Mouse (Mus musculus) liver, embryonic 16.5 days (tissue): ENCODE data around the gene Tmprss12. TPM values are rescaled to one million over a fixed set of nuclear protein-coding genes. Genes with fewer than 3 reads are reported as not detected.
"Not testable (repeated sequence)": the region's sequence is repeated elsewhere in the genome, so short reads cannot be mapped to it uniquely, and the experiment has no call there.

Source experiments
- ATAC-seq: fragments of 200-750 bp; cut with Nextera tagmentation; 2 replicates; pipeline ENCODE4 v1.8.0; 2017; ENCODE audit warnings: low read depth, mild to moderate bottlenecking, moderate number of reproducible peaks, moderate library complexity
- H3K27ac ChIP-seq: fragments of 300-500 bp; sonication (generic); 2 replicates; pipeline ENCODE4 v1.5.1; 2014; ENCODE audit warnings: mild to moderate bottlenecking, low read length
- H3K27me3 ChIP-seq: fragments of 300-500 bp; sonication (generic); 2 replicates; pipeline ENCODE4 v1.6.1; 2014; ENCODE audit warnings: low read depth, low read length, mixed read lengths; ENCODE audit not compliant: control insufficient read depth, insufficient read depth
- H3K36me3 ChIP-seq: fragments of 300-500 bp; sonication (generic); 2 replicates; pipeline ENCODE4 v1.6.1; 2014; ENCODE audit warnings: mild to moderate bottlenecking; ENCODE audit not compliant: control insufficient read depth, insufficient read depth
- H3K4me1 ChIP-seq: fragments of 300-500 bp; sonication (generic); 2 replicates; pipeline ENCODE4 v1.6.1; 2014; ENCODE audit warnings: low read depth, low read length, mixed read lengths; ENCODE audit not compliant: control insufficient read depth
- H3K4me2 ChIP-seq: fragments of 300-500 bp; sonication (generic); 2 replicates; pipeline ENCODE4 v1.6.1; 2014; ENCODE audit warnings: low read depth, low read length, mixed read lengths
- H3K4me3 ChIP-seq: fragments of 300-500 bp; sonication (generic); 2 replicates; pipeline ENCODE4 v1.5.1; 2014; ENCODE audit warnings: low read depth, mild to moderate bottlenecking, low read length
- H3K9ac ChIP-seq: fragments of 300-500 bp; sonication (generic); 2 replicates; pipeline ENCODE4 v1.6.1; 2014; ENCODE audit warnings: low read depth, low read length
- H3K9me3 ChIP-seq: fragments of 300-500 bp; sonication (generic); replicated peaks from 2 replicates; pipeline ENCODE4 v1.6.1; 2016; ENCODE audit warnings: low read length; ENCODE audit not compliant: control insufficient read depth
- WGBS: fragments of 180-500 bp; shearing (Covaris S2); extraction: QIAGEN DNeasy Blood & Tissue Kit; methylation state at CpG from one replicate; pipeline ENCODE4 v1.1.7; 2014; ENCODE audit not compliant: insufficient replicate concordance; 5-methylcytosine and 5-hydroxymethylcytosine counted together
- polyA plus RNA-seq: library from polyadenylated mRNA; unstranded; fragments of >200 nt; fragmentation: Nextera tagmentation; extraction: Ambion mirVana; gene quantifications from 2 replicates; pipeline ENCODE4 v1.2.1, GENCODE M21; 2015

Gene Tmprss12
- polyA plus RNA-seq, 1 experiment from 2014 or later = not detected

GRCm38 (mm10) chr15:100292326-100292725 is 11.7 kb downstream of the Tmprss12 start:
- no peak overlapping the region for H3K4me2 ChIP-seq
- no peaks in the 10 kb centered on the region for H3K36me3 ChIP-seq
- ATAC-seq = no peak
- no peaks in the 10 kb centered on the region for H3K27me3 ChIP-seq
- H3K9me3 ChIP-seq = no peaks in the 10 kb centered on the region
- H3K9ac ChIP-seq = no peak overlapping the region
- no peak overlapping the region for H3K27ac ChIP-seq
- no peaks in the 10 kb centered on the region for H3K4me1 ChIP-seq
- no peak overlapping the region for H3K4me3 ChIP-seq
- 66% methylated on average over 7 of the region's 7 CpGs for WGBS

- Histone ChIP-seq H3K36me3 (no peaks in the 10 kb centered on the region), H3K4me3 (no peak overlapping the region), H3K27me3 (no peaks in the 10 kb centered on the region), H3K4me2 (no peak overlapping the region), H3K9ac (no peak overlapping the region), H3K4me1 (peaks cover 9% of the 10 kb centered on the region), H3K27ac (no peak overlapping the region), H3K9me3 (no peaks in the 10 kb centered on the region)
- ATAC-seq = no peak
- WGBS = 50% methylated on average over 5 of the region's 5 CpGs
Measured at GRCm38 (mm10) chr15:100297856-100298255, 17.2 kb downstream of the Tmprss12 start.

- no peak overlapping the region for H3K27ac ChIP-seq
- WGBS = 57% methylated on average over 6 of the region's 6 CpGs
Measured at GRCm38 (mm10) chr15:100300499-100300898, 19.9 kb downstream of the Tmprss12 start.

GRCm38 (mm10) chr15:100301556-100301955 is 20.9 kb downstream of the Tmprss12 start:
- Histone ChIP-seq H3K4me3 (no peak overlapping the region), H3K27ac (no peak overlapping the region), H3K27me3 (no peaks in the 10 kb centered on the region), H3K4me1 (peaks cover 30% of the 10 kb centered on the region), H3K4me2 (no peak overlapping the region), H3K36me3 (no peaks in the 10 kb centered on the region), H3K9ac (no peak overlapping the region), H3K9me3 (no peaks in the 10 kb centered on the region)
- 82% methylated on average over 15 of the region's 15 CpGs for WGBS
- ATAC-seq = no peak

More at GRCm38 (mm10) chr15:100300499-100300898, 19.9 kb downstream of the Tmprss12 start:
- H3K4me1 ChIP-seq = peaks cover 20% of the 10 kb centered on the region
- no peak overlapping the region for H3K4me3 ChIP-seq
- no peak for ATAC-seq
- no peak overlapping the region for H3K4me2 ChIP-seq
- H3K36me3 ChIP-seq = no peaks in the 10 kb centered on the region
- H3K9me3 ChIP-seq = no peaks in the 10 kb centered on the region
- H3K27me3 ChIP-seq = no peaks in the 10 kb centered on the region
- no peak overlapping the region for H3K9ac ChIP-seq

- Histone ChIP-seq H3K36me3 (no peaks in the 10 kb centered on the region), H3K4me1 (peaks cover 30% of the 10 kb centered on the region), H3K27ac (peak overlapping the region; percentile 96), H3K4me2 (peak overlapping the region; percentile 84), H3K9me3 (no peaks in the 10 kb centered on the region), H3K27me3 (no peaks in the 10 kb centered on the region), H3K4me3 (peak overlapping the region; percentile 73), H3K9ac (peak overlapping the region; percentile 80)
- no peak for ATAC-seq
- 34% methylated on average over 8 of the region's 8 CpGs for WGBS
Measured at GRCm38 (mm10) chr15:100303428-100304018, 22.9 kb downstream of the Tmprss12 start.

GRCm38 (mm10) chr15:100304019-100304991 is 23.7 kb downstream of the Tmprss12 start, which contains the start of gene Mettl7a1:
Gene Mettl7a1 (plus strand): TSS chr15:100304140.
- H3K27ac ChIP-seq = peak within 1 kb of the TSS; percentile 96
- no peaks in the 10 kb centered on the region for H3K27me3 ChIP-seq
- peak within 1 kb of the TSS; percentile 73 for H3K4me3 ChIP-seq
- H3K4me2 ChIP-seq = peak within 1 kb of the TSS; percentile 84
- peak; percentile 78 for ATAC-seq
- H3K36me3 ChIP-seq = no peaks in the 10 kb centered on the region
- no peaks in the 10 kb centered on the region for H3K9me3 ChIP-seq
- peaks cover 30% of the 10 kb centered on the region for H3K4me1 ChIP-seq
- under 1% methylated on average over 25 of the region's 30 CpGs for WGBS
- peak within 1 kb of the TSS; percentile 80 for H3K9ac ChIP-seq

- H3K9me3 ChIP-seq = no peaks in the 10 kb centered on the region
- no peaks in the 10 kb centered on the region for H3K27me3 ChIP-seq
- no peaks in the 10 kb centered on the region for H3K36me3 ChIP-seq
- H3K4me3 ChIP-seq = peak overlapping the region; percentile 73
- peaks cover 21% of the 10 kb centered on the region for H3K4me1 ChIP-seq
- peak overlapping the region; percentile 84 for H3K4me2 ChIP-seq
- H3K27ac ChIP-seq = no peak overlapping the region
- no peak for ATAC-seq
- 29% methylated on average over 2 of the region's 2 CpGs for WGBS
- no peak overlapping the region for H3K9ac ChIP-seq
Measured at GRCm38 (mm10) chr15:100306201-100306600, 25.6 kb downstream of the Tmprss12 start.

- peaks cover 26% of the 10 kb centered on the region for H3K4me1 ChIP-seq
- 18% methylated on average over 11 of the region's 11 CpGs for WGBS
- not testable (repeated sequence) for H3K4me3 ChIP-seq, H3K27me3 ChIP-seq, H3K9me3 ChIP-seq, H3K27ac ChIP-seq, H3K9ac ChIP-seq, H3K36me3 ChIP-seq
- ATAC-seq = peak; percentile 30; the same call in 1 of the 2 replicates
- H3K4me2 ChIP-seq = 0 out of 2 replicates have a peak overlapping the region, but pooled peaks have one; percentile 17
Measured at GRCm38 (mm10) chr15:100307438-100308096, 26.9 kb downstream of the Tmprss12 start.
